ENCODE assay signal across 9 mouse cellular contexts in genomic region chr17:5893092-5893491, GRCm38 (mm10). TPM values are rescaled to one million over a fixed set of nuclear protein-coding genes. Genes with fewer than 3 reads are reported as not detected.
DNase-seq lines count a peak whose midpoint lies in the region; ATAC-seq and TF ChIP-seq lines count a peak whose summit lies in the region.
"Had no signal": no experiment of that assay in that cellular context is flagged by ENCODE, and none has a peak within 500 bp of the region (broad histone marks: within the 10 kb centered on the region; RNA-seq: fewer than 3 reads in every experiment).

No protein-coding gene starts in this region.

- H3K9ac ChIP-seq in heart, embryonic 11.5 days (ENCODE audit: low read depth, low read length) = no peak overlapping the region
- no peak overlapping the region for H3K9ac ChIP-seq in MEL (ENCODE audit: control insufficient read depth, low read depth, low read length, poor library complexity, severe bottlenecking)
- no peak overlapping the region; the same call in 1 of the 2 replicates for H3K9ac ChIP-seq in liver, embryonic 14.5 days (replicated peaks)
- H3K9ac ChIP-seq in forebrain, embryonic 14.5 days (ENCODE audit: low read length) = no peak overlapping the region

- no peaks in the 10 kb centered on the region for H3K79me2 ChIP-seq in MEL (ENCODE audit: control insufficient read depth, insufficient read depth, low read length, poor library complexity)

- H3K4me2 ChIP-seq in heart, embryonic 11.5 days = no peak overlapping the region
- 0 out of 2 replicates have a peak overlapping the region, but pooled peaks have one; percentile 4 for H3K4me2 ChIP-seq in liver, embryonic 14.5 days (ENCODE audit: low read depth)
- H3K4me2 ChIP-seq in forebrain, embryonic 14.5 days (ENCODE audit: low read length) = no peak overlapping the region

- intact Hi-C loops in heart, postnatal 10 days (cut with DNase I) = loop anchor here (2.0 to 5.0 kb wide), 2 partner anchors 94 to 456 kb away; no protein-coding TSS in a partner anchor

- no peaks in the 10 kb centered on the region for H3K9me3 ChIP-seq in heart, embryonic 11.5 days (replicated peaks; ENCODE audit: control insufficient read depth, low read length)
- H3K9me3 ChIP-seq in MEL (replicated peaks; ENCODE audit: insufficient read depth, low read length) = no peaks in the 10 kb centered on the region
- H3K9me3 ChIP-seq in liver, embryonic 14.5 days (ENCODE audit: control insufficient read depth, low read length) = no peaks in the 10 kb centered on the region
- no peaks in the 10 kb centered on the region for H3K9me3 ChIP-seq in forebrain, embryonic 14.5 days (replicated peaks; ENCODE audit: control insufficient read depth, low read length)

- no peak for DNase-seq in heart, postnatal 10 days
- DNase-seq in MEL (ENCODE audit: low read depth, low spot score) (peak; percentile 61), MN1 (ENCODE audit: low spot score) (no peak)
- peak; percentile 84 for DNase-seq in kidney, adult 11 months
- DNase-seq in liver, embryonic 14.5 days (ENCODE audit: low read depth in 3 of 3, low spot score in 3 of 3) = peak; percentile 39 to 54 (median 42)
- DNase-seq in thymus, postnatal 36 days = no peak
- no peak for DNase-seq in forebrain, embryonic 14.5 days (ENCODE audit: low spot score)

- 0 out of 4 replicates have a peak, but pooled peaks of 1 of the 2 experiments have one; percentile 17 for TF ChIP-seq EP300 in MEL (IDR thresholded peaks at IDR 0.05; ENCODE audit: low read depth in 1 of 2, low read length in 2 of 2)
- TF ChIP-seq EP300 in liver, embryonic 14.5 days (IDR thresholded peaks at IDR 0.05; ENCODE audit: low read depth) = no peak

- 20% methylated on average over 7 of the region's 7 CpGs for WGBS in heart, embryonic 11.5 days (ENCODE audit: insufficient replicate concordance)
- WGBS in liver, embryonic 14.5 days (ENCODE audit: insufficient replicate concordance) = 2% methylated on average over 7 of the region's 7 CpGs
- 38% methylated on average over 7 of the region's 7 CpGs for WGBS in forebrain, embryonic 14.5 days

- H3K27ac ChIP-seq in heart, embryonic 11.5 days (ENCODE audit: low read depth, low read length) = peak overlapping the region; percentile 42; the same call in 1 of the 2 replicates
- H3K27ac ChIP-seq in MEL (ENCODE audit: control insufficient read depth, low read depth, low read length) = peak overlapping the region; percentile 55
- peak overlapping the region; percentile 41 for H3K27ac ChIP-seq in liver, embryonic 14.5 days
- no peak overlapping the region for H3K27ac ChIP-seq in forebrain, embryonic 14.5 days (ENCODE audit: low read depth, low read length)

- no peaks in the 10 kb centered on the region; the same call in 1 of the 2 replicates for H3K36me3 ChIP-seq in heart, embryonic 11.5 days (ENCODE audit: control insufficient read depth, insufficient read depth, low read length)
- H3K36me3 ChIP-seq in MEL (ENCODE audit: control insufficient read depth in 1 of 2, insufficient read depth in 2 of 2, low read length in 2 of 2) = peaks cover 0 to 20% of the 10 kb centered on the region in 2 experiments; a peak in 2 of 4 replicates
- no peaks in the 10 kb centered on the region for H3K36me3 ChIP-seq in liver, embryonic 14.5 days (replicated peaks; ENCODE audit: control insufficient read depth, insufficient read depth, low read depth)
- H3K36me3 ChIP-seq in forebrain, embryonic 14.5 days (ENCODE audit: control insufficient read depth, insufficient read depth, low read length) = no peaks in the 10 kb centered on the region

- ATAC-seq in heart, embryonic 11.5 days (replicated peaks; ENCODE audit: insufficient number of reproducible peaks, low FRiP score, low TSS enrichment) = peak; percentile 52; the same call in 1 of the 2 replicates
- peak; percentile 88 for ATAC-seq in liver, embryonic 14.5 days (ENCODE audit: insufficient read depth)
- ATAC-seq in forebrain, embryonic 14.5 days = no peak
- ATAC-seq: CD4-positive, CD25-positive, alpha-beta regulatory T cell, adult 4 months had no signal

- no peak for TF ChIP-seq CTCF in MEL (IDR thresholded peaks at IDR 0.05 in 2 of 3, conservative IDR thresholded peaks at IDR 0.05 in 1 of 3; ENCODE audit: control insufficient read depth in 1 of 3, insufficient read depth in 1 of 3, low read depth in 2 of 3, low read length in 3 of 3, poor library complexity in 1 of 3, severe bottlenecking in 1 of 3)
- TF ChIP-seq CTCF in liver, embryonic 14.5 days (IDR thresholded peaks at IDR 0.05; ENCODE audit: low read depth) = no peak

- TF ChIP-seq RAD21 in MEL (IDR thresholded peaks at IDR 0.05; ENCODE audit: low read depth, low read length) = no peak

- peaks cover 17% of the 10 kb centered on the region for H3K4me1 ChIP-seq in heart, embryonic 11.5 days (ENCODE audit: control insufficient read depth, insufficient read depth, low read length)
- H3K4me1 ChIP-seq in MEL (ENCODE audit: control insufficient read depth in 1 of 2, insufficient read depth in 2 of 2, low read length in 2 of 2) = peaks cover 7 to 20% of the 10 kb centered on the region in 2 experiments
- H3K4me1 ChIP-seq in liver, embryonic 14.5 days (replicated peaks; ENCODE audit: control insufficient read depth in 2 of 2, insufficient read depth in 2 of 2, low read length in 1 of 2) = peaks cover 23 to 34% of the 10 kb centered on the region in 2 experiments
- H3K4me1 ChIP-seq in forebrain, embryonic 14.5 days (ENCODE audit: control insufficient read depth, insufficient read depth, low read length) = no peaks in the 10 kb centered on the region

- H3K27me3 ChIP-seq in heart, embryonic 11.5 days (ENCODE audit: control insufficient read depth, insufficient read depth, low read length) = no peaks in the 10 kb centered on the region
- H3K27me3 ChIP-seq in MEL (ENCODE audit: control insufficient read depth in 1 of 2, insufficient read depth in 2 of 2, low read length in 2 of 2) = no peaks in the 10 kb centered on the region
- no peaks in the 10 kb centered on the region for H3K27me3 ChIP-seq in liver, embryonic 14.5 days (ENCODE audit: control insufficient read depth, insufficient read depth, low read length)
- H3K27me3 ChIP-seq in forebrain, embryonic 14.5 days (replicated peaks; ENCODE audit: control insufficient read depth, insufficient read depth, low read length) = no peaks in the 10 kb centered on the region

- no peak overlapping the region for H3K4me3 ChIP-seq in heart, embryonic 11.5 days (ENCODE audit: low read depth, low read length)
- H3K4me3 ChIP-seq in MEL (ENCODE audit: control insufficient read depth in 1 of 2, insufficient read depth in 1 of 2, low read depth in 2 of 2, low read length in 2 of 2) = no peak overlapping the region
- no peak overlapping the region for H3K4me3 ChIP-seq in liver, embryonic 14.5 days (ENCODE audit: insufficient read depth in 1 of 2, low read depth in 2 of 2, low read length in 2 of 2)
- no peak overlapping the region for H3K4me3 ChIP-seq in forebrain, embryonic 14.5 days (ENCODE audit: low read depth, low read length)

- no peak for TF ChIP-seq POLR2A in MEL (IDR thresholded peaks at IDR 0.05; ENCODE audit: control insufficient read depth in 1 of 2, insufficient read depth in 1 of 2, low read depth in 1 of 2, low read length in 2 of 2, poor library complexity in 1 of 2)

TF ChIP-seq in MEL, 35 proteins besides CTCF, POLR2A, EP300 and RAD21 (continues in another document):
- TF ChIP-seq TCF12 (IDR thresholded peaks at IDR 0.05; ENCODE audit: low read depth, low read length) (0 out of 2 replicates have a peak, but pooled peaks have one; percentile 7), TAL1 (IDR thresholded peaks at IDR 0.05; ENCODE audit: low read length) (0 out of 2 replicates have a peak, but pooled peaks have one; percentile 11), MAX (IDR thresholded peaks at IDR 0.05; ENCODE audit: low read length) (0 out of 2 replicates have a peak, but pooled peaks have one; percentile 45), MEF2A (IDR thresholded peaks at IDR 0.05; ENCODE audit: extremely low read depth, insufficient replicate concordance, low read depth, low read length, poor library complexity, severe bottlenecking) (no peak), ZNF384 (IDR thresholded peaks at IDR 0.05; ENCODE audit: low read depth, low read length) (no peak), NELFE (IDR thresholded peaks at IDR 0.05; ENCODE audit: low read depth, low read length) (no peak), ZC3H11A (IDR thresholded peaks at IDR 0.05; ENCODE audit: low read depth, low read length) (no peak), MXI1 (IDR thresholded peaks at IDR 0.05; ENCODE audit: low read depth, low read length) (peak; percentile 59; the same call in 1 of the 2 replicates), NRF1 (IDR thresholded peaks at IDR 0.05; ENCODE audit: insufficient read depth, low read depth, low read length, poor library complexity, severe bottlenecking) (no peak), MYC (IDR thresholded peaks at IDR 0.05; ENCODE audit: low read depth, low read length) (0 out of 2 replicates have a peak, but pooled peaks have one; percentile 25), BHLHE40 (IDR thresholded peaks at IDR 0.05; ENCODE audit: borderline replicate concordance, low read depth, low read length) (no peak), USF2 (IDR thresholded peaks at IDR 0.05; ENCODE audit: borderline replicate concordance in 1 of 2, insufficient read depth in 1 of 2, low read depth in 1 of 2, low read length in 2 of 2) (no peak), USF1 (IDR thresholded peaks at IDR 0.05; ENCODE audit: low read depth, low read length) (peak; percentile 39; the same call in 1 of the 2 replicates)

RNA-seq across cellular contexts. Expression of gene Synj2, which starts 48.0 kb away (rescaled TPM):
- 3.0 and 3.3 TPM in 2 replicates for polyA plus RNA-seq in heart, embryonic 11.5 days (2014; fragmentation: Nextera tagmentation; extraction: Ambion mirVana)
- total RNA-seq in heart, postnatal 10 days (2021) = 10 to 100 TPM; 28.2 to 34.1 TPM
- 1.2 and 1.8 TPM in 2 replicates for total RNA-seq in MEL (2012; rRNA removed)
- 1 to 10 TPM in 1 of 2 experiments, not detected in 1; 2.5 TPM for polyA plus RNA-seq in MEL (2012; ENCODE audit: insufficient read depth in 1 of 2, insufficient read length in 2 of 2, low read depth in 1 of 2, low replicate concordance in 2 of 2, missing spikeins in 1 of 2)
- polyA plus RNA-seq in liver, embryonic 14.5 days (2012; rRNA removed) = 1.3 and 1.9 TPM in 2 replicates
- 1.6 TPM in 2 replicates for polyA plus RNA-seq in liver, embryonic 14.5 days (2014; fragmentation: Nextera tagmentation; extraction: Ambion mirVana)
- 0.72 and 0.90 TPM in 2 replicates for polyA plus RNA-seq in forebrain, embryonic 14.5 days (2014; fragmentation: Nextera tagmentation; extraction: Ambion mirVana)

RNA-seq across cellular contexts. Expression of gene Snx9, which starts 52.0 kb away (rescaled TPM):
- 26.5 and 26.9 TPM in 2 replicates for polyA plus RNA-seq in heart, embryonic 11.5 days (2014; fragmentation: Nextera tagmentation; extraction: Ambion mirVana)
- 10 to 100 TPM; 37.7 to 41.0 TPM for total RNA-seq in heart, postnatal 10 days (2021)
- 12.6 and 12.9 TPM in 2 replicates for total RNA-seq in MEL (2012; rRNA removed)
- 10 to 100 TPM in 1 of 2 experiments, not detected in 1; 22.8 TPM for polyA plus RNA-seq in MEL (2012; ENCODE audit: insufficient read depth in 1 of 2, insufficient read length in 2 of 2, low read depth in 1 of 2, low replicate concordance in 2 of 2, missing spikeins in 1 of 2)
- 6.9 and 9.4 TPM in 2 replicates for polyA plus RNA-seq in liver, embryonic 14.5 days (2012; rRNA removed)
- polyA plus RNA-seq in liver, embryonic 14.5 days (2014; fragmentation: Nextera tagmentation; extraction: Ambion mirVana) = 11.6 and 13.5 TPM in 2 replicates
- polyA plus RNA-seq in forebrain, embryonic 14.5 days (2014; fragmentation: Nextera tagmentation; extraction: Ambion mirVana) = 6.7 and 6.8 TPM in 2 replicates

Comparison
In these comparisons a context has a peak if more than half of its experiments do, and no peak if none do; other contexts are left out.
1. DNase-seq: peak in MEL (single experiment), kidney, adult 11 months (single experiment) and liver, embryonic 14.5 days (3 of 3); none in heart, postnatal 10 days (0 of 2), thymus, postnatal 36 days (0 of 2), forebrain, embryonic 14.5 days (single experiment) and MN1 (single experiment).